Mouse (Mus musculus): Measurements from ENCODE around the gene Krt16.

Krt16 gene

DNA sequence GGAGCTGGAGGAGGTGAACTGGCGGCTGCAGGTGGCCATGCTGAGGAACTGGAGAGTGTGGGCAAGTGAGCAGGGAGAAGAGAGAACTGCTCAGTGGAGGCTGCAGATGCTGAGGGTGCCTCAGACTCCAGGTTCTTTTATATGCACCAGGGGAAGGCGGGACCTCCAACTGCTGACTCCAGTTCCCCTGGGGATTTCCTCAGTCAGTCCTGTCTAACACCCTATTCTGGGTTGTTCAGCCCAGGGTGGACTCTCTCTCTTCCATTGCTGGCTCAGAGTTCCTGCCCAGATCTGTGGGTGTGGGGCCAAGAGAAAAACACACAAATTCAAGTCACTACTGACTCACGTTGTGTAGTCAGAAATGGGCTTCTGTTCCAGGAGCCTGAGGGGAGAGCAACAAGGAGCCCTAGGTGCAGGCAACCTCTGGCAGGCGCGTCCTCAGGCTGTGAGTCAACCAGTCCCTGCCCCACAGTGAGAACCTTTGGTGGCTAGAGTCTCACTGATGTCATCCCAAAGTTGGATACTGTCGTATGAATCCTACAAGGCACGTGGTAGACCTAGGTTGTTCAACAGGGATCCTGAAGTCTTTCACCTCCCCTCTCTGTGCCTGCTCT is at the start of gene Krt16:
Gene Krt16, minus strand, starts transcription at position 51 of the 614 bp plus-strand sequence.
- DNase-seq (ENCODE audit: low read depth) = no peak

DNA sequence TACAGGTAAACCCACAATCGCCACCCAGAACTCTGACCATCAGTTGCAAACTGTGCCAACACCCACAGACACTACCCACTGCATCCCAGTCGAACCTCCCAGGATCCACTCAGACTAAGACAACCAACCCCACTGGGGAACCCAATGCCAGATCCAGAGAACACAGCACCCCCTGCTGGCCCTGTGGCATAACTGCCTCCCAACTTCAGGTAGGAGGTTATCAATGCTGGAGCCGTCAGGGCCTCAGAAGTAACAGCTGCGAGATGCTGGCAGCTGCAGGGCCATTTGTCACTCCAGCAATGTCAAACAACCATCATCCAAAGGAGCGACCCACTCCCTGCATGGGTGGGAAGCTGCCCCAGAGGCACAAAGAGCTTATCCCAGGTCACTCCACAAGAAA is 49.1 kb upstream of the Krt16 start:
- DNase-seq (ENCODE audit: low read depth) = peak; percentile 13

DNA sequence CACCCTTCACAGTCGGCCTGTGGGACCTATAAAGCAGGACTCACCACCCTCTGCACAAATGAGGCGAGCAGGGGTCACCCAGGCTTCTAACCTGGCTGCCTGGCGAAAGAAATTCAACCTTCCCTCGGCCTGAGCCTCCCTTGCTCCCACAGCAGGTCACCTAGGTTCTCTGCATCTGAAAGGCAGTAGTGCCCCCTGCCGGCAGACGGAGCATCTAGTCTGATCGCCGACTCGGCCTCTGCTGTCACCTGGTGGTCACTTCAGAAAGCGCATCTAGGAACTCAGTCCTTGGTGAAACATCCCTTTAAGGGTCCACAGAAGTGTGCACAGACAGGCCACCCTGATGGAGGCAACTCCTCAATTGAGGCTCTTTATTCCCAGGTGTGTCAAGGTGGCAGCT is 46.6 kb upstream of the Krt16 start:
- peak; percentile 78 for DNase-seq (ENCODE audit: low read depth)

DNA sequence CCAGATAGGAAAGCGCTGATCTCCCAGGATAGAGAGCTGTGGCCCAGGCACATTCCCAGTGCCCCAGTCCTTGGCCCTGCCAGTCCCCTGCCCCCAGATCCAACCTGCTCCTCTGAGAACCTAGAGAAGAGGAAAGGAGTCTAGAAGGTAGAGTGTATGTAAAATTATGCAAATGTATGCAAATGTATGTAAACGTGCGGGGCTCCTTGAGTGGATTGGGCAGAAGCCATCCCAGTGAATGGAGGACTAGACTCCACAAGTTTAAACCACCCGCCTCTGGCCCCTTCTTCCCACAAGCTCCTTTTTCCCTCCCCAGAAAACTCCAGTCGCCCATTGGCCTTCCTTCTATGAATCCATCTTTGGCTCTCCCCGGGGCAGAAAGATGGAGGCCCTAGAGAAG is 44.2 kb upstream of the Krt16 start:
- DNase-seq (ENCODE audit: low read depth) = no peak

DNA sequence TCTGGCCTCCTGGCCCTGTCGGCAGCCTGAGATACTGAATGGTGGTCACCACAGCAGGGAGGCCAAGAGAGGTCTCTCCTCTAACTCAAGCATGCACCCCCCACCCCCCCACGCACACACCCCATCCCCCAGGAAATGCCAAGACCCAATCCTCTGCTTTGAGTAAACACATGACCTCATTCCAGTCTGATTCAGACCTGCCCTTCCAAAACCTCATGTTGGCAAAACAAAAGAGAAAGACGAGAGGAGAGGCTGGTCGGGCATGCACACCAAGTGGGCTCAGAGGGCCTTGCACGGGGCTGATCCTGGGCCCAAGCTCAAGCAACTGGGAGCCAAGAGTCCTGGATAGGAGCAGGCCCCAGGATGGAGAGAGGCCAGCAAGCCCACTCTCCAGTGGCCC is 41.5 kb upstream of the Krt16 start:
- no peak for DNase-seq (ENCODE audit: low read depth)

DNA sequence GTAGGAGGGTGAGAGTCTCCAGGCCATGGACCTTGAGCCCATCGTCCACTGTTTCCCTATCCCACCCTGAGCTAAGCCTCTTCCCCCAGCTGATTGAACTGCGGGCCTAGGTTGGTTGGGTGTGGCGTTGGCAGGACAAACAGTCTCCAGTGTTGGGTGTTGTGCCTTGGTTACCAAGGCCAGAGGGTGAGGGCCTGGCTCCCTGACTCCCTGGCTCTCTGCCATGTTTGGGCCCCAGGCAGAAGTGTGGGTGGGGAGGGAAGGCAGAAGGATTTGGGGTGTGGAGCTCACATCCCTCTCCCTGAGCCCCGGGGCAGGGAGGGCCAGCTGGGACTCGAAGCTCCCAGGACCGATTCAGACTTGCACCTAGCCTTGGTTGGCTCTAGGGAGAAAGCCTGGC is 40.2 kb upstream of the Krt16 start:
- DNase-seq (ENCODE audit: low read depth) = no peak

DNA sequence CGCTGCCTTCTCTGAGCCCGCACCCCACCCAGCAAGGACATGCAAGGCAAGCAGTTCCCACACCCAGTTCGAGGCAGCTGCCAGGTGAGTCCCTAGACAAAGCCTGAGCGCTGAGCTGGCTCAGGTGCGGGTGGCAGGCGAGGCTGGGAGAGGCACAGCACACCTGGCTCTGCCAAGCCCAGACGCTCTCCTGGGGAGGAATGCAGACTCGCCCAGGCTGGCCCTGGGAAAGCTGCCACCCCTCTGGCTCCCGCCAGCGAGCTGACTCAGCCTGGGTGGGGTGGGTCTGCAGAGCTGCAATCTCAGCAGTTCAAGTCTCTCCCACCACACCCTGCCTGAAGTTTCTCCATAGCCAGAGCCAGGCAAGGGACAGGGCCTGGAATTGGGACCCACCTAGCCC is 38.3 kb upstream of the Krt16 start:
- DNase-seq (ENCODE audit: low read depth) = no peak

DNA sequence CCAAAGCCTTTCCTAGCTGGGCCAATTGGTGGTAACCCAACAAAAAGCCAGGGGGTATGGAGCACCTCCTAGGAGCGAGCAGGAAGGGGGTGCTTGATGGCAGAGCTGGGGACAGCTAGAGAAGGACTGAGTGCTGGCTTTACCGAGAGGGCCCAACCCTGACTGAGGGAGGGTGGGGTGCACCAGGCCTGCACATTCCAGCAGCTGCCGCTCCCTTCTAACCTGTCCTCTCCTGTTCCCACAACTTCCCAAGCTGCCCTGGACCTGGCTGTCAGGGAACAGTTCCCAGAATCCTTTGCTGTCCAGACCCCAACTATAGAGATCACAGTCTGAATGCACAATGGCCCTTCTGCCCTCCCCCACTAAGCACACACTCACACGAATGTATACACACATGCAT is 36.3 kb upstream of the Krt16 start:
- no peak for DNase-seq (ENCODE audit: low read depth)

DNA sequence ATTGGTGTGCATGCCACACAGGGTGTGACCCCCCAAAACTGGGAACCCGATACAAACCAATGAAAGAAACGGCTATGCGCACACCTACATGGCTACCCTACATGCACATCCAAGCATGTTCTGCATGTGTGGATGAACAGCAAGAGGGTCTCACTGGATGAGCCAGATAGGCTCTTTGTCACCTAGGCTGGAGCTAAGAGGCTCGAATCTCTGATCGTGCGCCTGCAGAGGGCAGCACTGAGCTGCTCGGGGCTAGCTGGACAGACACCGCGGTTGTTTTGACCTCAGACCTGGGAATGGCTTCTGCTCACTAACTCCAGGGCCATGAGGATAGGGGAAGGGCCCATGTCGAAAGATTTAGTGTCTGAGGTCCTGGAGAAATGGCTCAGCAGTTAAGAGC is 33.8 kb upstream of the Krt16 start:
- DNase-seq (ENCODE audit: low read depth) = peak; percentile 77

DNA sequence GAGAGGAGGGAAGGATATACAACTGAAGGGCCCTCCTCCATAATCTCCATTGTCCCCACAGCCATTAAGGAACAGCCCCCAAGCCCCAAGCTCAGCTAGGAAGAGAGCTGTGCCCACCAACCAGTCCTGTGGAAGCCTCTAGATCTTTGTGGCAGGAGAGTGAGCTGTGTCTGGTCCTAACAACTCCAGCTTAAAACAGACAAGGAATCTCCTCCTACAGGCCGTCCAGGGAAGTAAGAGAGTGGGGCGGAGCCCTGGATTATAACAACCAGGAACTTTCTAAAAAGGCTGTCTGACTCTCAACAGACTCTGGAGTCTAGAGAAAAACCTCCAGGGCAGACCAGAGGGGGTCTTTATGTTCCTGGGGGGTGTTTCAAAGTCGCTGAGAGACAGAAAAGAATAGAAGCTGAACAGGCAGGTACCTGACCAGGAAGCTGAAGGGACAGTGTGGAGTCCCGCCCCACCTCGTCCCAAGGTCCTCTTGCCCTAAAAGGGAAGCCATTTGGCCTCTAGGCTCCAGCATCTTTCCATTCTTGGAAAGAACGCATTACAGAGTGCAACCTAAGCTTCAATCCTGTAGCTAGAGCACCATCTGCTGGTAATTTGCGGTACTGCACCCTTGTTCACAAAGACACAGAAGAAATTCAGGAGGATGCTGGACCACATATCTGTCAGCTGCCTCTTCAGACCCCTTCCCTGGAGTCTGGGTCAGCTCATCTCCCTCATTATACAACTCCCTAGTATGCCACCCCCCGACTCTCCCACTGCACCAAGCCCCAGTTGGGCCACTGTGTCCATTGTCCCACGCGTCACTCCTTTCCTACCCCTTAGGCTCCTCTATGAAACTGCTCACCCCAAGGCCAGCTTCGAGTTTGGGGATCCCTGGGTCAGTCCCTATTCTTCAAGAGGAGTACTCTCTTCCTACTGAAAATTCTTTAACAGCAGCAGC is 33.2 kb upstream of the Krt16 start:
- DNase-seq (ENCODE audit: low read depth) = peak; percentile 80

DNA sequence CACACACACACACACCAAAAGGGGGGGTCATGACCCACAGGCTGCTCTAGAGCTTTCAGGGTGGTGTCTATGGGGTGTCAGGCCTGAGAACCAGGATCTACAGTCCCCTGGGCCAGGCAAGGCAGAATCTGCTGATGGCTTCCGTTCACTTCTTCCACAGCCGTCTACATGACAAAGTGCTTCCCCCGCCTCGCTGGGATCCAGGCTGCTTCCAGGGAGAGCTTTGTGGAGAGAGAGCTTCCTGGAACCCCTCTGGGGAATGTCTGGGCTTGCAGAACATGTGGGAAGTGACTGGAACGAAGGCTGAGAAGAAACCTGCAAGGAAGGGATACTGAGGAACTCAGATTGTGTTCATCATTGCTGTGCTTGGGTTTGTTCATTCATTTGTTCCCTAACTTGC is 30.1 kb upstream of the Krt16 start:
- DNase-seq (ENCODE audit: low read depth) = no peak

DNA sequence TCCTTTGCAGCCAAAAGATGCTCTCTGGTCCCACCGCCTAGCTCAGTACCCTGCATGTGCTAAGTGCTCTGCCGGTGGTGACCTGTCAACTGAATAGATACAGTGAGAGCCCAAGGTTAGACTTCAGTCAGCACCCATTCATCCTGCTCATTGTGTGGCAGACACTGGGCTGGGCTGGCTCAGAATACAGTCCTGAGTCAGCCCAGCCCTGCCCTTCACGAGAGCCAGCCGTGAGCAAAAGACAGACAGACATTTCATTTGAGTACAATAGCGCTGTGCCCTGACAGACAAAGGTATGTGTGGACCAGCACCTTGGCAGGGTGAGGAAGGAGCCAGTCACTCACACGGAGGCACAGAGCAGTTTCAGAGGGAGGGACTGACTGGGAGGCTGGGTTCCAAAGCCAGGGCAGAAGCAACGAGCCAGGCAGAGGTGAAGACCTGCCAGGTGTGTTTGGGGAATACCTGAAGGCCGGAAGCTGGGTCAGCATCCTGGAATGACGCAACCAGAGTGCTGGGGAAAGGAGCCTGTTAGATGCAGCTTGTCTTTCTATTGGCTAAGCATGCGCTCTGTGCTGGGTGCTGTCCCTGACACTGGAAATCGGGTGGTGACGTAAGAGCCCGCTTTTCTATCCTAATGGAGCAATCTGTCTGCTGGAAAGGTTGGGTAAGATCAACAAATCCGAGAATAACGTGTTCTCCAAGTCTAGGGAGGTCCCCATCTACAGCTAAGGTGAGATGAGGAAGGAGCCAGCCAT is 29.2 kb upstream of the Krt16 start:
- no peak for DNase-seq (ENCODE audit: low read depth)

DNA sequence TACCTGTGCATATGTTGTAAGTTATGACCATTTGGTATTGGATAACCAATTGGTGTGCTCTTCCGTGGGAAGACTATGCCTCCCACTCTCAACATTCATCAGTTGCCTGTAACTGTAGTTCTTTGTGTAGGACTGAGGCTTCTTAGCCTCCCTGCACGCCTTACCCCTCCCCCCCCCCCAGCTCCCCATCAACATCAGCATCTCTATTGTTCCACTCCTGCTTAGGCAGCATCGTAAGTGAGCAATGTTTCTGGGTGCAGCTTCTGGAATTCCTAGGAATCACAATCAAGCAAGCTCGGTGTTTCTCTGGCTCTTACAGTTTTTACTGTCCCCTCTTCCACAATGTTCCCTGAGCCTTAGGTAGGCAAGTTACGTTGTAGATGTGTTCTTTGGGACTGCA is 26.8 kb upstream of the Krt16 start:
- no peak for DNase-seq (ENCODE audit: low read depth)

DNA sequence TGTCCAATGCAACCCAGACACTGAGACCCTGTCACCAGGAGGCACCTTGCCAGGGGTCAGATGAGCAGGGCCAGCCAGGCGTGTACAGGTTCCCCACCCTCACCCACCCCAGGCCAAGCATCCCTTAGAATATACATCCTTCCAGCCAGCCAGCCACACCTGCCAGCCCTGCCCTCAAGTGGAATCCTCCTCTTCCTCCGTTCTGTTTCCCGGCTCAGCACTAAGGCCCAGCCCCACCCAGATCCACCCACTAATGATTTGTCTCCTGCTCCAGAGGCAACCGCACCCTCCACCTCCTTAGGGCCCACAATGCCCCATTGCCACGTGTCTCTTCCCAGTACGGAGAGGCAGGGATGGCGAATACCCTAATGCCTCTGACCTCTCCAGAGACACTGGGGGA is 26.0 kb upstream of the Krt16 start:
- no peak for DNase-seq (ENCODE audit: low read depth)

DNA sequence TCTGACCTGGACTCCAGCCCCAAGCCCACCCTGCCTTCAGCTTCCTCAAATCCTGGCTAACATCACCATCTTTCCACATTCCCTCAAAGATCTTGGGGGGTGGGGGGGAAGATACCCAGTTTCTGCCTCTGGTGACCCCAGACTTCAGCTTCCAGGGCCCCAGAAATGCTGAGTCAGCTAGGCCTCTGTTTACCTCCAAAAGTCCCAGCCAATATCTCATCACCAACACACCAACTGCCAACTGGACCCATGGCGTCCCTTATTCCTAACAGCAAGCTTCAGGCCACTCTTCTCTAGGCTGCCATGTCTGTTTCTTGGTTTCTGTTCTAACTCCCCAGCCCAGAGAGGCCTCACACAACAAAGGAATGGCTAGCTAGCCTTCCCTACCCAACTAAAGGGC is 23.2 kb upstream of the Krt16 start:
- DNase-seq (ENCODE audit: low read depth) = no peak

DNA sequence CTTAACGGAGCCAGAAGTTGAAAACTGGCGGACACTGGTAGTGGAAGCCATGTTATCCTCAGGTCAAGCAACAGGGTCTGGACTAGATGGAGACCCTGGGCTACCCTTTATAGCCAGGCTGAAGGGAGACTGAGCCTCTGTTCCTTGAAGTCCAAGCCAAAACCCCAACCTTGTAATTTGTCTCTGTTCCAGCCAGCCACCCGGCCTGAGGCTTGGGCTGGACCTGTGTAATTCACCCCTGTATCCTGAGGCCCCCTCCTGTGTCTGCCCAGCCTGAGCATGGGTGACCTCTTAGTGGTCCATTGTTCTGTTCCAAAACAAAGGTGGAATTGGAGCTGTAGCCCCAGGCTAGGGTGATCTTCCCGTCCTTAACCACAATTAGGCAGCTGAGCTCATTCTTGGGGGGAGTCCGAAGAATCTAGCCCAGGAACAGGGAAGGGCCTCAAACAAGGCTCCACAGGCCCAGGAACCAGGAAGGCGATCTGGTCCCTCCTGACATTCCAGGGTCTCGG is 21.2 kb upstream of the Krt16 start, which contains the start of gene Krt42:
Gene Krt42, minus strand, starts transcription at position 51 of the 512 bp plus-strand sequence.
- DNase-seq (ENCODE audit: low read depth) = no peak

DNA sequence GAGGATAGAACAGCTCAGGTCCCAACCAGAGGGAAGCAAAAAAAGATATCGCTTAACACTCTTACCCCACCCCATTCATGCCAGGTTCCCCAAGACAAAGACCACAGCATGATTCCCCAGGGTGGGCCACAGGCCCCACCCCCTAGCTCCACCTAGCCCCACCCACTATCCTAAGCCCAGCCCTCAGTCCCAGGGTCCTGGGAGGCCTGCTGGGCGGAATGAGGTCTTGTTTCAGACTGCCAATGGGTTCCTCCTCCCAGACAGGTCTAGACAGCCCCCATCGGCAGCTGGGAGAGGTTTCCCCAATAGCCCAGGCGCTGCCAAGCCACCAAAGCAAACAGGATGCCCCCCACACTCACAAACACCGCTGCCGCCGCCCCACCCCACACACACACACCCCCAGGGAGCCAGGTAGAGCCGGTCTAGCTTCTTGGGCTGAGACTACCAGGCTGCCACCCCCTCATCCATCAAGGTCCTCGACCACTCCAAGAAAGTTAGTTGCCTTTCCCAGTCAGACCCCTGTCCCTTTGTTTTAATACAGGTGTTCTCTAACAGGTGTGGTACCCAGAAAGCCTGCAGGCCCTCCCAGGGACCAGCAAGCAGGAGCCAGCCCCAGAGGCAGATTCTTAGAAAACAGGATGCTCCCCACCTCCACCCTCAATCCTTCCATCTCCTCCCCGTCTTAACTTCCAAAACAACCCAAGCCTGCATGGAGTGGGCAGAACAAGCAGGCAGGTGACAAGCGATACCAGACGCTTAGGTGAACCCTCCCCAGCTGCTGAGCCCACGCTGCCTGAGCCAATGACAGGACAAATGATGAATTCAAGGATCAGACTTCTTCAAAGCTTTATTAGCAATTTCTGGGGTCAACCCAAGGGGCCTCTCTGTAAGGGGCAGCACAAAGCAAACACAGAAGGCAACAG is 13.6 kb upstream of the Krt16 start:
- no peak for DNase-seq (ENCODE audit: low read depth)

DNA sequence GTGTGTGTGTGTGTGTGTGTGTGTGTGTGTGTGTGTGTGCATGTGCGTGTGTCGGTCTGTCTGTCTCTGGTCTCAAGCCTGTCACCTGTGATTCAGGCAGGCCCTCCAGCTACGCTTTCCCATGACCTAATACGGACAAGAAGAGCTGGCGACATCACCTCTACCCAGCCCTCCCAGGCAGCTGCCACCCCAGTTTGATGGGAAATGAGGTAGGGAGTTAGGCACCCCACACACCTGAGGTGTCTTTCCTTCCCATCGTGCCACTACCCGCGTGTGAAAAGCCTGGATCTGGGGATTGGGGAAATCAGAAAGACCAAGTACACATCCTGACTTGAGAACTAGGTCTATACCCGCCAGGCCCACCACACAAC is 12.5 kb upstream of the Krt16 start:
- DNase-seq (ENCODE audit: low read depth) = no peak

DNA sequence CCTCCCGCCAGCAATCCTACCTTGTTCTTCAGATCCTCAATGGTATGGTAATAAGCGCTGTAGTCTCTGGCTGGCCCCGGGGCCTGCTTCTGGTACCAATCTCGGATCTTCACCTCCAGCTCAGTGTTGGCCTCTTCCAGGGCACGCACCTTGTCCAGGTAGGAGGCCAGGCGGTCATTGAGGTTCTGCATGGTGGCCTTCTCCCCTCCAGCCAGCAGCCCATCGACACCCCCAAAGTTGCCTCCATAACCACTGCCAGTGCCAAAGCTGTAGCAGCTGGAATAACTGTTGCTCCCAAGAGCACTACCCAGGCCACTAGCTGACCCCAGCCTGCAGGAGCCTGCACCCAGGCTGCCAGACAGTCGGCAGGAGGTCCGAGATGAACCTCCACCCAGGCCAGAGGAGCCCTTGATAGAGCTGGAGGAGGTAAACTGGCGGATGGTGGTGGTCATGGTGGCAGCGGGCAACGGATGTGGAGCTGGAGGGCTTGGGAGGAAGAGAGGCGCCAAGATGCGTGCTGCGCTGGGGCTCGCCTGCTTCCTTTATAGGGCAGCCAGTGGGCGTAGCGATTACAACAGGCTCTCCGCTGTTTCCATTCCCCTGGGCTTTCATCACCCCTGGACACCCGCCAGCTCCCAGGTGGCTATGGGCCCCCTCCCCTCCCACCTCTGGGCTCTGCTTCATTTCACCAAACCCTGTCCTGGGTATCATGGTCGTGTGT is 12.0 kb upstream of the Krt16 start, which contains the start of gene Krt17:
Gene Krt17, minus strand, starts transcription at position 516 of the 721 bp plus-strand sequence.
- no peak for DNase-seq (ENCODE audit: low read depth)

DNA sequence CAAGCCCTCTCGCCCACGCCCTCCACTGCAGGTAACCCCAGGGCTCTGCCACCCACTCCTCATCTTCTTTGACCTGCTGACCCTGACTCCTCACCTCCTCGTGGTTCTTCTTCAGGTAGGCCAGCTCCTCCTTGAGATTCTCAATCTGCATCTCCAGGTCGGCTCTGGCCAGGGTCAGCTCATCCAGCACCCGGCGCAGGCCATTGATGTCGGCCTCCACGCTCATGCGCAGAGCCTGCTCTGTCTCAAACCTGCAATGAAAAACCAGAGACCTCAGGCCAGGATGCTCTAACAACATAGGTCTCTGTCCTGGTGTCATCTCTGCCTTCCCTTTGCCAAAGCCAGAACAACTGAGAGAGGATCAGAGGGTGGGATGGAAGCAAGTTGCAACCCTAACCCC is 10.4 kb upstream of the Krt16 start:
- no peak for DNase-seq (ENCODE audit: low read depth)

DNA sequence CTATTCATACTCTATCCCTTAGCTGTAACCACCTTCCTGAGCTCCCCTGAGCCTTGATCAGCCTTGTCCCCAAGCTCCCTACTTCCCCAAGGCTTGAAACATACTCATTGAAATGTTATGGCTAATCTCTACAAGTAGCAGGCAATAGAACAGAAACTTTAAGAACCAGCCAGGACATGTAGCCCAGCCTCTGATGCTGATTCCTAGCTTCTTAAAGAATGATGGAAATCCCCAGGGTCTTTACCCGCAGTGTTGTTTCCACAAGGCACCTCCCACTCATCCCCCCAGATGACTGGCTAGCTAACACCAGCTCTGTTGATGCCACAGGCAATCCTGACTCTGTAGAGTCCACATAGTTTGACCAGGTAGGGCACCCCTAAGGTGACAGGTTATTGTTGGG is 9.3 kb upstream of the Krt16 start:
- DNase-seq (ENCODE audit: low read depth) = no peak
